Mouse (Mus musculus): ENCODE results near the gene Lrch3. TPM values are rescaled to one million over a fixed set of nuclear protein-coding genes. Genes with fewer than 3 reads are reported as not detected.
A peak's percentile ranks its signal among the peaks of the same experiment; 100 is the strongest.
"Not testable (repeated sequence)": the region's sequence is repeated elsewhere in the genome, so short reads cannot be mapped to it uniquely, and the experiment has no call there.

Gene Lrch3
- polyA plus RNA-seq, 1 experiment, result 9.0 TPM

DNA sequence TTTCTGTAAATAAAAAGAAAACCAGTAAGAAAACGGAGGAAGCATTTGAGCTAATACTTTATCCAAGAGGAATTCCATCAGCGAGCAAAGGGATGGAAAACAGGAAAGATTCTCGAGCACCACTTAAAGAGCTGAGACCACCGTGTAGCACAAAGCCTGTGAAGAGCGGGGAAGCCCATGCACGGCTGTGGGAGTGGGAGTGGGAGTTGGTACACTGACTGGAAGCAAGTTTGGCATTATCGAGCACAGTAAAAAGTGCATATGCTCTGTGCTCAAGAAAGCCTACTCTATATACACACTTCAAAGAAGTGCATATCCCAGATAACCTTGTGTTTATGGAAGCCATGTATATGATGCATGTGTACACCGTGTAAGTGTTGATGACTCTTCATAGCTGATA is 13.1 kb downstream of the Lrch3 start:
- Histone ChIP-seq H3K4me2 (ENCODE audit: low read depth) (no peak overlapping the region), H3K27me3 (ENCODE audit: control insufficient read depth, insufficient read depth, insufficient read length) (no peaks in the 10 kb centered on the region), H3ac (ENCODE audit: control insufficient read depth, insufficient read length) (no peak overlapping the region), H3K4me3 (no peak overlapping the region), H3K36me3 (ENCODE audit: control insufficient read depth, insufficient read depth) (peaks cover 9% of the 10 kb centered on the region), H3K79me2 (ENCODE audit: control insufficient read depth, insufficient read depth) (peaks cover 49% of the 10 kb centered on the region)
- TF ChIP-seq POLR2AphosphoS2 (IDR thresholded peaks at IDR 0.05; ENCODE audit: insufficient read length, low read depth) (no peak), MYOD1 (IDR thresholded peaks at IDR 0.05; ENCODE audit: control insufficient read depth in 1 of 3, insufficient read length in 2 of 3, low read depth in 2 of 3) (no peak), SRF (IDR thresholded peaks at IDR 0.05; ENCODE audit: control insufficient read depth, insufficient read length, low read depth) (no peak), TCF3 (IDR thresholded peaks at IDR 0.05; ENCODE audit: insufficient read length, low read depth) (no peak), REST (IDR thresholded peaks at IDR 0.05; ENCODE audit: insufficient read depth, insufficient read length) (no peak), TCF12 (IDR thresholded peaks at IDR 0.05; ENCODE audit: insufficient read depth, poor library complexity, severe bottlenecking) (no peak), E2F4 (IDR thresholded peaks at IDR 0.05; ENCODE audit: insufficient read depth) (no peak), CEBPB (IDR thresholded peaks at IDR 0.05; ENCODE audit: insufficient read depth, poor library complexity, severe bottlenecking) (no peak), MYOG (IDR thresholded peaks at IDR 0.05; ENCODE audit: control insufficient read depth in 1 of 3, insufficient read depth in 1 of 3, insufficient read length in 2 of 3, low read depth in 2 of 3) (no peak), POLR2A (IDR thresholded peaks at IDR 0.05; ENCODE audit: insufficient read length, low read depth) (no peak), USF1 (IDR thresholded peaks at IDR 0.05; ENCODE audit: low read depth) (no peak), MAX (IDR thresholded peaks at IDR 0.05; ENCODE audit: low read depth) (no peak)

DNA sequence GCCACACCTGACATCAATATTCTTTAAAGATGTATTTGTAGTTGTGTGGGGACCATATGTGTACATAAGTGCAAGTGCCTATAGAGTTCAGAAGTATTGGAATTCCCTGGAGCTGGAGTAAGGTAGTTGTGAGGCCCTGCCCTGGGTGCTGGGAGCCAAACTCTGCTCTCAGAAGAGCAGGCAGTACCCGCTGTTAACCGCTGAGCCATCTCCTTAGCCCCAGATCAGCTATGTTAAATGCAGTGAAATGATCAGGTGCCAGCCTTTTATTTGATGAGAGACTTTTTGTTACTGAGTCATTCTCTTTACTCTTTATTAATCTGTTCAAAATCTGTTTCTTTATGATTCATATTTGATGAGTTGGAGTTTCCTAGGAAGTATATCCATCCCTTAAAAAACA is 16.0 kb downstream of the Lrch3 start:
- no peak overlapping the region for H3K4me3 ChIP-seq
- no peak overlapping the region for H3K4me2 ChIP-seq (ENCODE audit: low read depth)
- no peak overlapping the region for H3ac ChIP-seq (ENCODE audit: control insufficient read depth, insufficient read length)
- no peak for TF ChIP-seq USF1 (IDR thresholded peaks at IDR 0.05; ENCODE audit: low read depth)
- peaks cover 76% of the 10 kb centered on the region for H3K79me2 ChIP-seq (ENCODE audit: control insufficient read depth, insufficient read depth)
- peaks cover 4% of the 10 kb centered on the region for H3K36me3 ChIP-seq (ENCODE audit: control insufficient read depth, insufficient read depth)
- no peaks in the 10 kb centered on the region for H3K27me3 ChIP-seq (ENCODE audit: control insufficient read depth, insufficient read depth, insufficient read length)

DNA sequence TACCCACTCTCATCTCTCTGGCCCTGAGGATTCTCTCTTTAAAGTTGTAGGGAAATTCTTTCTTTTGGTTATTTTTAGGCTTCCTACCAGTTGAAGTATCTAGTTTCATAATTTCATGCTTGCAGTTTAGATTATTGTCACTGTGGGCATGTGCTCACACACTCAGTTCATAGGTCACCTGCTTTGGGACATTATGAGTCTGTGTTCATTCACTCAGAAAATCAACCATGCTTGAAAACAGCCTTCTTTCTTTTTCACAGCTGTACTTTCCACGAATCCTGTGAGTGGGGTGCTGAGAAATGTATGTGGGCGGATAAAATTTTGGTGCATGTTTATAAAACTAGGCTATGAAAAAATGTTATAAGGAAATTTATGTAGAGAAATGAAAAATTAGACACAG is 20.6 kb downstream of the Lrch3 start:
- TF ChIP-seq TCF3 (IDR thresholded peaks at IDR 0.05; ENCODE audit: insufficient read length, low read depth), result no peak
- no peak for TF ChIP-seq TCF12 (IDR thresholded peaks at IDR 0.05; ENCODE audit: insufficient read depth, poor library complexity, severe bottlenecking)
- no peak for TF ChIP-seq MYOD1 (IDR thresholded peaks at IDR 0.05; ENCODE audit: control insufficient read depth in 1 of 3, insufficient read length in 2 of 3, low read depth in 2 of 3)
- TF ChIP-seq MAX (IDR thresholded peaks at IDR 0.05; ENCODE audit: low read depth), result no peak
- TF ChIP-seq MYOG (IDR thresholded peaks at IDR 0.05; ENCODE audit: control insufficient read depth in 1 of 3, insufficient read depth in 1 of 3, insufficient read length in 2 of 3, low read depth in 2 of 3), result no peak
- TF ChIP-seq REST (IDR thresholded peaks at IDR 0.05; ENCODE audit: insufficient read depth, insufficient read length), result no peak
- TF ChIP-seq CEBPB (IDR thresholded peaks at IDR 0.05; ENCODE audit: insufficient read depth, poor library complexity, severe bottlenecking), result no peak
- no peak for TF ChIP-seq POLR2A (IDR thresholded peaks at IDR 0.05; ENCODE audit: insufficient read length, low read depth)
- TF ChIP-seq E2F4 (IDR thresholded peaks at IDR 0.05; ENCODE audit: insufficient read depth), result no peak
- no peak for TF ChIP-seq POLR2AphosphoS2 (IDR thresholded peaks at IDR 0.05; ENCODE audit: insufficient read length, low read depth)
- no peak for TF ChIP-seq SRF (IDR thresholded peaks at IDR 0.05; ENCODE audit: control insufficient read depth, insufficient read length, low read depth)
- no peak for TF ChIP-seq USF1 (IDR thresholded peaks at IDR 0.05; ENCODE audit: low read depth)
- no peak overlapping the region for H3K4me3 ChIP-seq
- H3K36me3 ChIP-seq (ENCODE audit: control insufficient read depth, insufficient read depth), result no peaks in the 10 kb centered on the region
- no peak overlapping the region for H3ac ChIP-seq (ENCODE audit: control insufficient read depth, insufficient read length)
- peaks cover 86% of the 10 kb centered on the region for H3K79me2 ChIP-seq (ENCODE audit: control insufficient read depth, insufficient read depth)
- peak overlapping the region; percentile 36 for H3K4me2 ChIP-seq (ENCODE audit: low read depth)
- no peaks in the 10 kb centered on the region for H3K27me3 ChIP-seq (ENCODE audit: control insufficient read depth, insufficient read depth, insufficient read length)

DNA sequence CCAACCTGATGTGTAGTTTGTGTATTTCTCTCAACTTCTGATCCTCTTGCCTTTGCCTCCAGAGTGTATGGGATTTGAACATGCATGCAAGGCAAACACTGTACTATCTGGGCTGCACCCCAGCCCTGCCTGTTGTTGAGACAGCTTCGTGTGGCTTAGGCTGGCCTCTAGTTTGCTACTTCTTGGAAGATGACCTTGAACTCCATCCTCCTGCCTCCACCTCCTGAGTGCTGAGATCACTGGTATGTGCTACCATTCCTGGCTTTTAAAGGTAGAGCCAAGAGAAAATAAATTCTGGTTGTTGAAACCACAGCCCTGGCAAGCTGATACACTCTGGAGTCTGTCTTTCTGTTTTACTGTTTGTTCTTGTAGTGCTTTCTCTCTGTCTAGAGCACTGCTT is 21.2 kb downstream of the Lrch3 start:
- Histone ChIP-seq H3K79me2 (ENCODE audit: control insufficient read depth, insufficient read depth) (peaks cover 80% of the 10 kb centered on the region), H3K36me3 (ENCODE audit: control insufficient read depth, insufficient read depth) (no peaks in the 10 kb centered on the region), H3ac (ENCODE audit: control insufficient read depth, insufficient read length) (no peak overlapping the region), H3K27me3 (ENCODE audit: control insufficient read depth, insufficient read depth, insufficient read length) (no peaks in the 10 kb centered on the region), H3K4me3 (no peak overlapping the region), H3K4me2 (ENCODE audit: low read depth) (peak overlapping the region; percentile 28)
- no peak for TF ChIP-seq MAX (IDR thresholded peaks at IDR 0.05; ENCODE audit: low read depth)
- TF ChIP-seq POLR2AphosphoS2 (IDR thresholded peaks at IDR 0.05; ENCODE audit: insufficient read length, low read depth), result no peak
- TF ChIP-seq E2F4 (IDR thresholded peaks at IDR 0.05; ENCODE audit: insufficient read depth), result no peak
- TF ChIP-seq MYOD1 (IDR thresholded peaks at IDR 0.05; ENCODE audit: control insufficient read depth in 1 of 3, insufficient read length in 2 of 3, low read depth in 2 of 3), result no peak
- TF ChIP-seq TCF12 (IDR thresholded peaks at IDR 0.05; ENCODE audit: insufficient read depth, poor library complexity, severe bottlenecking), result no peak
- TF ChIP-seq USF1 (IDR thresholded peaks at IDR 0.05; ENCODE audit: low read depth), result no peak
- TF ChIP-seq TCF3 (IDR thresholded peaks at IDR 0.05; ENCODE audit: insufficient read length, low read depth), result no peak
- TF ChIP-seq MYOG (IDR thresholded peaks at IDR 0.05; ENCODE audit: control insufficient read depth in 1 of 3, insufficient read depth in 1 of 3, insufficient read length in 2 of 3, low read depth in 2 of 3), result no peak
- no peak for TF ChIP-seq CEBPB (IDR thresholded peaks at IDR 0.05; ENCODE audit: insufficient read depth, poor library complexity, severe bottlenecking)
- no peak for TF ChIP-seq SRF (IDR thresholded peaks at IDR 0.05; ENCODE audit: control insufficient read depth, insufficient read length, low read depth)
- TF ChIP-seq POLR2A (IDR thresholded peaks at IDR 0.05; ENCODE audit: insufficient read length, low read depth), result no peak
- TF ChIP-seq REST (IDR thresholded peaks at IDR 0.05; ENCODE audit: insufficient read depth, insufficient read length), result no peak

DNA sequence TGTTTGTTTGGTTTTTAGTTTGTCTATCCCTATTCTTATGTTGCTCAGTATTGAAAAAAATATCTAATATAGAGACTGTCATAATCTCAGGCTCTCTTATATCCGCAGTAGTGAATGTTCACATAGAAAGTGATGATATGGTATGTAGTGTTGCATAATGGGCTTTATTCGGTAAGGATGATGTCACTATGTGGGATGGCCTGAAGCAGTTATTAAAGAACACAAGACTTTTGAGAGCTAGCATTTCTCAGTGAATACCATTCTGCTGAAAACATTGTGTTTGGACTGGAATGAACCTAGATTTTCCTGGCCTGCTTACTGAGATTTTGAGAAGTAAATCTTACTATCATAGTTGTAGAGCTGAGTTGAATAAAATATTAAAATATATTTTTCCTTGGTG is 23.5 kb downstream of the Lrch3 start:
- H3K36me3 ChIP-seq (ENCODE audit: control insufficient read depth, insufficient read depth), result no peaks in the 10 kb centered on the region
- no peak overlapping the region for H3K4me3 ChIP-seq

DNA sequence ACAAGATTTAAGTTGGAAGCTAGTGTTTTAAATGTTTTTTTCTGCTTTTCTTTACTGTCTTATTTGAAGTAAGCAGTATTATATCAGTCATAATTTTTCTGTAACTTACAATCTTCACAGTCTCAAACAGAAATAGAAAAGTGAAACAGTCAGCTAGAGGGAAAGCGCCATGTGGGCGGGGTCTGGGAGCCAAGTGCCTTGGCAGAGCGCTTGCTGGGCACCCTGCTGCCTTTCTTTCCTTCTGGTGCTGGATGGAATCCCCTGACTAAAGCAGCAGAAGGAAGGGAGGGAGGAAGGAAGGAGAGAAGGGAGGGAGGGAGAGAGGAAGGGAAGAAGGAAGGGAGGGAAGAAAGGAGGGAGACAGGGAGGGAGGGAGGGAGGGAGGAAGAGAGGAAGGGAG is 25.4 kb downstream of the Lrch3 start:
- not testable (repeated sequence) for H3K27me3 ChIP-seq (ENCODE audit: control insufficient read depth, insufficient read depth, insufficient read length); H3K4me3 ChIP-seq; H3K36me3 ChIP-seq (ENCODE audit: control insufficient read depth, insufficient read depth); H3ac ChIP-seq (ENCODE audit: control insufficient read depth, insufficient read length)
- peaks cover 64% of the 10 kb centered on the region for H3K79me2 ChIP-seq (ENCODE audit: control insufficient read depth, insufficient read depth)
- peak overlapping the region; percentile 49 for H3K4me2 ChIP-seq (ENCODE audit: low read depth)

More for the DNA sequence above, 23.5 kb downstream of the Lrch3 start:
- Histone ChIP-seq H3ac (ENCODE audit: control insufficient read depth, insufficient read length) (no peak overlapping the region), H3K79me2 (ENCODE audit: control insufficient read depth, insufficient read depth) (peaks cover 70% of the 10 kb centered on the region), H3K4me2 (ENCODE audit: low read depth) (no peak overlapping the region), H3K27me3 (ENCODE audit: control insufficient read depth, insufficient read depth, insufficient read length) (no peaks in the 10 kb centered on the region)
- no peak for TF ChIP-seq REST (IDR thresholded peaks at IDR 0.05; ENCODE audit: insufficient read depth, insufficient read length)
- TF ChIP-seq MYOD1 (IDR thresholded peaks at IDR 0.05; ENCODE audit: control insufficient read depth in 1 of 3, insufficient read length in 2 of 3, low read depth in 2 of 3), result no peak
- peak; percentile 65; the same call in 1 of the 2 replicates for TF ChIP-seq CEBPB (IDR thresholded peaks at IDR 0.05; ENCODE audit: insufficient read depth, poor library complexity, severe bottlenecking)
